Mouse (Mus musculus) heart, postnatal 0 days (tissue): ENCODE measurements at regions not wholly inside any gene's neighbourhood (a gene's known extent, or its start where the extent isn't known, plus 50 kb on each side); places are given as distances from the start of the nearest gene placed in this dataset.

Experiments used
- ATAC-seq: fragments of 200-750 bp; cut with Nextera tagmentation; 2 replicates; pipeline ENCODE4 v1.8.0; 2017; ENCODE audit warnings: low read depth, moderate number of reproducible peaks, moderate library complexity; ENCODE audit not compliant: insufficient read depth
- DNase-seq: peaks from one replicate; pipeline ENCODE4 v3.0.0-alpha.2; 2016; ENCODE audit warnings: low spot score
- H3K27ac ChIP-seq: fragments of 300-500 bp; sonication (generic); 2 replicates; pipeline ENCODE4 v1.5.1; 2014; ENCODE audit warnings: low read depth, mild to moderate bottlenecking
- H3K27me3 ChIP-seq: fragments of 300-500 bp; sonication (generic); 2 replicates; pipeline ENCODE4 v1.6.1; 2014; ENCODE audit warnings: low read length, mixed read lengths; ENCODE audit not compliant: control insufficient read depth, insufficient read depth
- H3K36me3 ChIP-seq: fragments of 300-500 bp; sonication (generic); replicated peaks from 2 replicates; pipeline ENCODE4 v1.6.1; 2014; ENCODE audit warnings: low read length, mixed read lengths; ENCODE audit not compliant: control insufficient read depth, insufficient read depth
- H3K4me1 ChIP-seq: fragments of 300-500 bp; sonication (generic); 2 replicates; pipeline ENCODE4 v1.6.1; 2014; ENCODE audit warnings: antibody characterized with exemption; ENCODE audit not compliant: control insufficient read depth, insufficient read depth
- H3K4me2 ChIP-seq: fragments of 300-500 bp; sonication (generic); 2 replicates; pipeline ENCODE4 v1.6.1; 2014; ENCODE audit warnings: low read depth, mild to moderate bottlenecking, low read length, moderate library complexity
- H3K4me3 ChIP-seq: fragments of 300-500 bp; sonication (generic); 2 replicates; pipeline ENCODE4 v1.5.1; 2014; ENCODE audit warnings: low read depth, low read length
- H3K9ac ChIP-seq: fragments of 300-500 bp; sonication (generic); replicated peaks from 2 replicates; pipeline ENCODE4 v1.6.1; 2014; ENCODE audit warnings: low read depth, low read length, mixed read lengths
- H3K9me3 ChIP-seq: fragments of 300-500 bp; sonication (generic); replicated peaks from 2 replicates; pipeline ENCODE4 v1.6.1; 2016; ENCODE audit warnings: low read length; ENCODE audit not compliant: control insufficient read depth
- CTCF ChIP-seq: IDR thresholded peaks from 2 replicates; pipeline ENCODE4 v1.5.1; 2016; ENCODE audit warnings: antibody characterized with exemption, control low read depth, low read depth
- EP300 ChIP-seq: IDR thresholded peaks from 2 replicates; pipeline ENCODE4 v1.6.1; 2016; ENCODE audit warnings: antibody characterized with exemption, low read depth
- WGBS: fragments of 180-500 bp; shearing (Covaris S2); extraction: QIAGEN DNeasy Blood & Tissue Kit; methylation state at CpG from one replicate; pipeline ENCODE4 v1.1.7; 2014; 5-methylcytosine and 5-hydroxymethylcytosine counted together

GRCm38 (mm10) chr11:43952151-43952550 is 51.1 kb upstream of the Adra1b start:
- TF ChIP-seq CTCF, result no peak
- TF ChIP-seq EP300, result no peak
- no peak overlapping the region for H3K4me3 ChIP-seq
- no peaks in the 10 kb centered on the region for H3K4me1 ChIP-seq
- WGBS, result 63% methylated on average over 1 of the region's 1 CpGs
- DNase-seq (no peak), ATAC-seq (no peak)
- no peaks in the 10 kb centered on the region for H3K36me3 ChIP-seq
- no peaks in the 10 kb centered on the region for H3K27me3 ChIP-seq
- H3K9ac ChIP-seq, result no peak overlapping the region
- no peak overlapping the region for H3K4me2 ChIP-seq
- H3K27ac ChIP-seq, result no peak overlapping the region
- no peaks in the 10 kb centered on the region; the same call in 1 of the 2 replicates for H3K9me3 ChIP-seq

- WGBS, result 79% methylated on average over 3 of the region's 3 CpGs
- H3K9me3 ChIP-seq, result no peaks in the 10 kb centered on the region; the same call in 1 of the 2 replicates
- no peak for ATAC-seq
- no peak for DNase-seq
- H3K9ac ChIP-seq, result no peak overlapping the region
- no peak overlapping the region for H3K27ac ChIP-seq
- peaks cover 10% of the 10 kb centered on the region for H3K4me1 ChIP-seq
- H3K4me3 ChIP-seq, result no peak overlapping the region
- no peaks in the 10 kb centered on the region for H3K27me3 ChIP-seq
- no peak overlapping the region for H3K4me2 ChIP-seq
- H3K36me3 ChIP-seq, result no peaks in the 10 kb centered on the region
- TF ChIP-seq CTCF (no peak), EP300 (no peak)
Measured at GRCm38 (mm10) chr11:43958241-43958975, 57.4 kb upstream of the Adra1b start.

GRCm38 (mm10) chr11:43958976-43959315 is 57.9 kb upstream of the Adra1b start:
- Histone ChIP-seq H3K27me3 (no peaks in the 10 kb centered on the region), H3K9me3 (no peaks in the 10 kb centered on the region; the same call in 1 of the 2 replicates), H3K27ac (no peak overlapping the region), H3K4me2 (no peak overlapping the region), H3K4me1 (peaks cover 10% of the 10 kb centered on the region), H3K9ac (no peak overlapping the region), H3K36me3 (no peaks in the 10 kb centered on the region), H3K4me3 (no peak overlapping the region)
- no peak for ATAC-seq
- WGBS, result 36% methylated on average over 2 of the region's 2 CpGs
- TF ChIP-seq EP300 (no peak), CTCF (no peak)
- DNase-seq, result no peak

GRCm38 (mm10) chr11:43960348-43961105 is 59.5 kb upstream of the Adra1b start:
- Histone ChIP-seq H3K4me1 (peaks cover 10% of the 10 kb centered on the region), H3K9me3 (no peaks in the 10 kb centered on the region; the same call in 1 of the 2 replicates), H3K27ac (peak overlapping the region; percentile 56; the same call in 1 of the 2 replicates), H3K27me3 (no peaks in the 10 kb centered on the region), H3K4me3 (no peak overlapping the region), H3K9ac (no peak overlapping the region), H3K4me2 (no peak overlapping the region), H3K36me3 (no peaks in the 10 kb centered on the region)
- 80% methylated on average over 5 of the region's 5 CpGs for WGBS
- TF ChIP-seq CTCF (no peak), EP300 (no peak)
- DNase-seq, result no peak
- no peak for ATAC-seq

GRCm38 (mm10) chr11:43961398-43962070 is 60.5 kb upstream of the Adra1b start:
- WGBS, result 53% methylated on average over 6 of the region's 6 CpGs
- H3K36me3 ChIP-seq, result no peaks in the 10 kb centered on the region
- DNase-seq (peak; percentile 30), ATAC-seq (peak; percentile 57)
- H3K27ac ChIP-seq, result peak overlapping the region; percentile 56
- H3K9me3 ChIP-seq, result no peaks in the 10 kb centered on the region
- H3K4me2 ChIP-seq, result no peak overlapping the region
- H3K9ac ChIP-seq, result no peak overlapping the region
- no peak for TF ChIP-seq CTCF
- H3K27me3 ChIP-seq, result no peaks in the 10 kb centered on the region
- peaks cover 10% of the 10 kb centered on the region for H3K4me1 ChIP-seq
- no peak overlapping the region for H3K4me3 ChIP-seq
